Mouse (Mus musculus): ENCODE data around the gene Col23a1. TPM values are rescaled to one million over a fixed set of nuclear protein-coding genes. Genes with fewer than 3 reads are reported as not detected.

Col23a1 gene
- polyA plus RNA-seq, 1 experiment from 2014 or later = 19.2 TPM

DNA sequence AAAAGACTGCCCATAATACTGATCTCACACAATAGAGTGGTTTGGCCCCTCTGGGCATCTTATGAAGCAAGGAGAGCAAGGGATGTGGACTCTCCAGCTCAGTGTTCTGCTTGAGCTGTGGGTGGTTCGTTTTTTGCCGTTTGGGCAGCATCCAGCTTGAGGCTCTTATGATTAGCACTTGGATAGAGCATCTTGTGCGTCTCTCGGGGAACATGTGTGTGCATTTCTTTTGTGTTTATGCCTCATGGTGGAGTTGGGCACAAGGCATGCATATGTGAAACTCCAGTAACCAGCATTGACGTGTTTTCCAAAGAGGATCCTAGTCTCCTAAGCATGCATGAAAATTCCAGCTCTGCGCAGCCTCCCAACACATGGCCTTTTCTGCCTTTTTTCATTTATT lies 47.9 kb downstream of the Col23a1 start:
- Histone ChIP-seq H3K27ac (no peak overlapping the region), H3K4me2 (replicated peaks) (no peak overlapping the region), H3K9me3 (no peaks in the 10 kb centered on the region), H3K27me3 (replicated peaks) (no peaks in the 10 kb centered on the region), H3K4me3 (replicated peaks) (no peak overlapping the region), H3K9ac (no peak overlapping the region), H3K4me1 (replicated peaks) (no peaks in the 10 kb centered on the region), H3K36me3 (no peaks in the 10 kb centered on the region)
- WGBS = 80% methylated on average over 6 of the region's 6 CpGs
- no peak for ATAC-seq

DNA sequence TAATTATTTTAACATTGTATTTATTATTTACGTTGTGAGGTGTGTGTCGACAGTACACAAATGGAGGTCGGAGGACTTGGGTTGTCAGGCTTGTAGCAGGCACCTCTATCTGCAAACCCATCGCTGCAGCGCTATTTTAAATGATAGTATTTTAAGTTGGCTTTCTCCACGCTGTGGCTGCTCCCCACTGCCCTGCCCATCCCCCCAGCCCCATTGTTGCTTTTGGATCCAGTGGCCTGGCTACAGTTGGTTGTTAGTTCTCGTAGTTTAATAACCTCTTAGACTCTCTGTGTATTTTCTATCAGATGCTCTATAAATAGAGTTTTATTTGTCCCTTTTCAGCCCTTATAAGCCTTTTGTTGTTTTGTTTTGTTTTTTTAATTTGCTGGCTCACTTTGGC lies 48.7 kb downstream of the Col23a1 start:
- no peaks in the 10 kb centered on the region for H3K36me3 ChIP-seq
- 76% methylated on average over 7 of the region's 7 CpGs for WGBS
- no peak overlapping the region for H3K4me3 ChIP-seq (replicated peaks)
- no peak overlapping the region for H3K27ac ChIP-seq
- H3K4me1 ChIP-seq (replicated peaks) = peaks cover 2% of the 10 kb centered on the region; the same call in 1 of the 2 replicates
- H3K4me2 ChIP-seq (replicated peaks) = no peak overlapping the region
- no peak overlapping the region for H3K9ac ChIP-seq
- ATAC-seq = no peak
- no peaks in the 10 kb centered on the region for H3K27me3 ChIP-seq (replicated peaks)
- no peaks in the 10 kb centered on the region for H3K9me3 ChIP-seq

DNA sequence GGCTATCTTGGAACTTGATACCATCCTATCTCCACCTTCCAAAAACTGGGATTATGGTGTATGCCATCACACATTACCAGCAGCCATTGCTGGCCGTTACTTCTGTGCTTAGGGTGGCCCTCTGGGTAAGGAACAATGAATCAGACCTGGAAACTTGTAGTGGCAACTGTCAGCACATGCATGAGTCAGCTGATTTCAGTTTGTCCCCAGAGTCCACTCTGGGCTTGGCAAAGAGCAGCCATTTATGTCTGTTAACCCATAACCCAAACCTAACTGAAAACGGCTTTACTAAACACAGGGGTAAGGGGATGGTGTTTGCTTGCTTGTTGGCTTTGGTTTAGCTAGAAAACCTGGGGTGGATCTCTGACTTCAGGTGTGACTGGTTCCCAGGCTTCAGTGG lies 51.4 kb downstream of the Col23a1 start:
- 46% methylated on average over 2 of the region's 2 CpGs for WGBS

GRCm38 (mm10) chr11:51342776-51343175 lies 53.1 kb downstream of the Col23a1 start:
- no peak for ATAC-seq
- Histone ChIP-seq H3K27ac (no peak overlapping the region), H3K9me3 (no peaks in the 10 kb centered on the region), H3K4me3 (replicated peaks) (no peak overlapping the region), H3K36me3 (no peaks in the 10 kb centered on the region), H3K4me2 (replicated peaks) (no peak overlapping the region), H3K4me1 (replicated peaks) (peaks cover 6% of the 10 kb centered on the region; the same call in 1 of the 2 replicates), H3K9ac (no peak overlapping the region), H3K27me3 (replicated peaks) (no peaks in the 10 kb centered on the region)
- WGBS = 85% methylated on average over 6 of the region's 6 CpGs

More for the DNA sequence above, 51.4 kb downstream of the Col23a1 start:
- no peaks in the 10 kb centered on the region for H3K9me3 ChIP-seq
- no peak overlapping the region for H3K27ac ChIP-seq
- H3K9ac ChIP-seq = no peak overlapping the region
- peaks cover 6% of the 10 kb centered on the region; the same call in 1 of the 2 replicates for H3K4me1 ChIP-seq (replicated peaks)
- H3K4me3 ChIP-seq (replicated peaks) = no peak overlapping the region
- no peaks in the 10 kb centered on the region for H3K27me3 ChIP-seq (replicated peaks)
- H3K36me3 ChIP-seq = no peaks in the 10 kb centered on the region
- ATAC-seq = no peak
- no peak overlapping the region for H3K4me2 ChIP-seq (replicated peaks)

- H3K36me3 ChIP-seq = no peaks in the 10 kb centered on the region
- 49% methylated on average over 4 of the region's 4 CpGs for WGBS
Observed at GRCm38 (mm10) chr11:51343312-51343711, 53.6 kb downstream of the Col23a1 start.

GRCm38 (mm10) chr11:51343728-51344289 lies 54.1 kb downstream of the Col23a1 start:
- WGBS = 75% methylated on average over 5 of the region's 5 CpGs
- no peak for ATAC-seq
- no peaks in the 10 kb centered on the region for H3K9me3 ChIP-seq

More at GRCm38 (mm10) chr11:51343312-51343711, 53.6 kb downstream of the Col23a1 start:
- no peak overlapping the region for H3K27ac ChIP-seq
- no peak for ATAC-seq
- no peak overlapping the region for H3K4me3 ChIP-seq (replicated peaks)
- no peak overlapping the region for H3K4me2 ChIP-seq (replicated peaks)
- H3K4me1 ChIP-seq (replicated peaks) = peaks cover 6% of the 10 kb centered on the region; the same call in 1 of the 2 replicates
- no peaks in the 10 kb centered on the region for H3K27me3 ChIP-seq (replicated peaks)
- no peak overlapping the region for H3K9ac ChIP-seq
- H3K9me3 ChIP-seq = no peaks in the 10 kb centered on the region

DNA sequence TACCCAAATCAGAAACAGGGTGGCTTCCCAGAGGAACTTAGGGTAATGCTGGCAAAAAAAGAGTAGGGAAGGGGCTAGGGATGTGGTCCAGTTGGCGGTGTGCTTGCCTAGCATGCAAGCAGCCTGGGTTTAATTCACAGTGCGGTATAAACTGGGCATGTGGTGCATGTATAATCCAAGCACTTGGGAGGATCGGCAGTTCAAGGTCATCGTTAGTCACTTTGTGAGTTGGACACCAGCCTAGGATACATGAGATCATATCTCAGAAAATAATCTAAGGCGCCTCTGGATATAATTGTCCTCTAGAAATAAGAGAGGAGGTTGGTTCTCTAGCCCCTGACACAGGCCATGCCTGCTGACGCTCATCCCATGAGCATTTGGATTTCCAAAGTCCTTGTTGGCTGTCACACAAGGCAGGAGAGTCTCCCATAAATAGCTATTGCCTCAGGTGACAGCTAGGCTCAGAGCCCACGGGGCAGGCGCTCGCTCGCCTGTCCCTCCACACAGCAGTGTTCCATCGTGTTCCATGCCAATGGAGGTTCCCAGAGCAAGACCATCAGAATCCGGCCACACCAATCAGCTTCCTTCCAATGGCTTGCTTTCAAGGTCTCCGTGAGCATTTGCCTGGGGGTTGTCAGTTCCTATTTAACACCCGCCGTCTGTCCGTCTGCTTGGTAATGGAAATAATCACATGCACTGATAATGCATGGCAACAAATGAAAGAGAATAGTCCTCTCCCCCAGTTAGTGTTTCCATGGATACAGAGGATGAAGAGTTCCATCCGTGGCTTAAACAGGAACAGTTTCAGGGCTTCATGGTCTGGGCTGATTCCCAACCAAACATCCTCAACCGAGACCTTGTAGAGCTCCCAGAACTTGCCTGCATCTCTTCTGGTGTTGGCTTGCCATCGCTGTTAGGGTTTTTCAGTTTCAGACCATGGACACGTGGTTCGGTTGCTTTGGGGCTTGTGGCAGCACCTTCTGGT lies 56.1 kb downstream of the Col23a1 start:
- peaks cover 8% of the 10 kb centered on the region; the same call in 1 of the 2 replicates for H3K4me1 ChIP-seq (replicated peaks)
- ATAC-seq = no peak
- H3K4me3 ChIP-seq (replicated peaks) = no peak overlapping the region
- WGBS = 86% methylated on average over 21 of the region's 21 CpGs
- no peaks in the 10 kb centered on the region for H3K36me3 ChIP-seq
- H3K27me3 ChIP-seq (replicated peaks) = no peaks in the 10 kb centered on the region
- H3K9me3 ChIP-seq = no peaks in the 10 kb centered on the region
- no peak overlapping the region for H3K27ac ChIP-seq
- no peak overlapping the region for H3K4me2 ChIP-seq (replicated peaks)
- H3K9ac ChIP-seq = no peak overlapping the region

More at GRCm38 (mm10) chr11:51343728-51344289, 54.1 kb downstream of the Col23a1 start:
- H3K4me3 ChIP-seq (replicated peaks) = no peak overlapping the region
- H3K4me2 ChIP-seq (replicated peaks) = no peak overlapping the region
- no peak overlapping the region for H3K9ac ChIP-seq
- no peak overlapping the region for H3K27ac ChIP-seq
- no peaks in the 10 kb centered on the region for H3K27me3 ChIP-seq (replicated peaks)
- H3K4me1 ChIP-seq (replicated peaks) = peaks cover 6% of the 10 kb centered on the region; the same call in 1 of the 2 replicates
- H3K36me3 ChIP-seq = no peaks in the 10 kb centered on the region

DNA sequence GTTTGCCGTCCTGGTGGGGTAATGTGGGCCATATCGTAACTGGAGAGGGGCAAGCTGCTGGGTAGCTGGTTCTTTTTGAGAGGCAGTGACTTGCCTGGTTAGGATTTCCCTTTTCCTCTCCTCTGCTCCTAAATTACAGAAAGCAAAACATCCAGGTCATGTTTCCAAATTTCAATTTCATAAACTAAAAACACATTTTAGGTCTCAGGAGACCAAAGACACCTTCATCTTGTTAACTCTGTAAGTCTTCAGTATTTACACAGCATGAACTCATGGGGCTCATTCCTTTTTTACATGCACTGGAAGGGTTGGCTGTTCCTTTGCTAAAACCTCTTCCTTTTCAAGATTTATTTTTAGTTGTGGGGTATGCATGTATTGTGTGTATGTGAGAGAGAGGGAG lies 58.0 kb downstream of the Col23a1 start:
- Histone ChIP-seq H3K27me3 (replicated peaks) (no peaks in the 10 kb centered on the region), H3K4me3 (replicated peaks) (no peak overlapping the region), H3K4me2 (replicated peaks) (no peak overlapping the region), H3K36me3 (no peaks in the 10 kb centered on the region), H3K4me1 (replicated peaks) (peaks cover 11% of the 10 kb centered on the region; the same call in 1 of the 2 replicates), H3K9me3 (no peaks in the 10 kb centered on the region), H3K9ac (no peak overlapping the region), H3K27ac (no peak overlapping the region)
- ATAC-seq = no peak
- WGBS = 64% methylated on average over 2 of the region's 2 CpGs

DNA sequence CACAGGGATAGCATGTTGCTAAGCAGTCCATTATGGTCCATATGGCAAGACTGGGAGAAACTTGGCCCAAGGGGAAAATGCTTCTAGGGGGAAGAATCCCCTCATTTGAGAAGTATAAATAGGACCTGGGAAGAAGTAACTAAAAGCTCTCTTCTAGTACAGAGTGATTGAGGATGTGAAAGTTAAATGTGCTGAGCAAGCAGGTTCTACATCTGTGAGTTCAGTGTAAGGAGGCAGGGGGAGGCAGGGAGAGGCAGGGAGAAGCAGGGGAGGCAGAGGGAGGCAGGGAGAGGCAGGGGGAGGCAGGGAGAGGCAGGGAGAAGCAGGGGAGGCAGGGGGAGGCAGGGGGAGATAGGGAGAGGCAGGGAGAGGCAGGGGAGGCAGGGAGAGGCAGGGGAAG lies 59.9 kb downstream of the Col23a1 start:
- Histone ChIP-seq H3K4me1 (replicated peaks) (0 out of 2 replicates have a peak, but pooled peaks cover 5% of the 10 kb centered on the region), H3K27ac (no peak overlapping the region), H3K9me3 (no peaks in the 10 kb centered on the region), H3K4me2 (replicated peaks) (no peak overlapping the region), H3K9ac (no peak overlapping the region), H3K27me3 (replicated peaks) (no peaks in the 10 kb centered on the region), H3K4me3 (replicated peaks) (no peak overlapping the region), H3K36me3 (no peaks in the 10 kb centered on the region)
- no peak for ATAC-seq

DNA sequence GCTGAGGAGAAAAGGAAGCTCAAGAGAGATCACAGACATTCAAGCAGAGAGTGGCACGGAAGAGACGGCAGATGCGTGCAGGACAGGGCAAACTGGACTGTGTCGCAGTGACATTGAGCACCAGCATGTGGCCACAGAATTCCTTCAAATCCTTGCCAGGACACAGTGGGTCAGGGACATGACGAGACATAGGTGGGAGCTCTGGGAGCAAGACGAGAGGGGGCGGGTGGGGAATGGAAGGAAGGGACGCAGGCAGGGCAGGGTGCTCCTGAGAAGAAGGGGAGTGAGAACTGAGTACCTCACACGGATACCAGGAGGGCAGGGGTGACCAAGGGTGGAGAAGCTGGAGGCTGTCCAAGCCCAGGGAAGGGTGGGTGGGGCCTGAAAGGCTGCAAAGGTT lies 61.4 kb downstream of the Col23a1 start:
- Histone ChIP-seq H3K27ac (no peak overlapping the region), H3K36me3 (no peaks in the 10 kb centered on the region), H3K9me3 (no peaks in the 10 kb centered on the region), H3K9ac (no peak overlapping the region), H3K4me1 (replicated peaks) (0 out of 2 replicates have a peak, but pooled peaks cover 5% of the 10 kb centered on the region), H3K27me3 (replicated peaks) (no peaks in the 10 kb centered on the region), H3K4me2 (replicated peaks) (no peak overlapping the region), H3K4me3 (replicated peaks) (no peak overlapping the region)
- 61% methylated on average over 9 of the region's 9 CpGs for WGBS
- no peak for ATAC-seq

DNA sequence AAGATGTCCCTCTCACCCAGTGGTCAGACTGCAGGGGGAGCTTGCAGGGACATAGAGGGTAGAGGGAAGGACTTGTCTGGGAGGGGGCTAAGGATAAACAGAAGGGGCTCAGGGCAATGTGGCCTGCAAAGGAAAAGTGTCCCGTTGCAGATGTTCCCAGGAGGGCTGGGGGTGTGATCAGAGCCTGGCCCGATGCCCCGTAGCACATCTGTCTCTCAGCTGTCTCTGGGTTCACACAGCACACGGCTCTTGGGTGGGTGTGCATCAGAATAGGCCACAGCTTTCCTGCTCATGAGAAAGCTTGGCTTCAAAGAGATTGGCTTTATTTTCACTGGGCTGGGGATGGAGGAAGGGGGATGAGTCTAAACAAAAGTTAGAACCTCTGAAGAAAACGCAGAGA lies 62.1 kb downstream of the Col23a1 start:
- H3K4me1 ChIP-seq (replicated peaks) = 0 out of 2 replicates have a peak, but pooled peaks cover 5% of the 10 kb centered on the region
- no peak overlapping the region for H3K4me2 ChIP-seq (replicated peaks)
- 40% methylated on average over 5 of the region's 5 CpGs for WGBS
- no peak overlapping the region for H3K4me3 ChIP-seq (replicated peaks)
- ATAC-seq = no peak
- H3K9me3 ChIP-seq = no peaks in the 10 kb centered on the region
- no peak overlapping the region for H3K27ac ChIP-seq
- H3K9ac ChIP-seq = no peak overlapping the region
- H3K27me3 ChIP-seq (replicated peaks) = no peaks in the 10 kb centered on the region
- no peaks in the 10 kb centered on the region for H3K36me3 ChIP-seq

- H3K4me1 ChIP-seq (replicated peaks) = 0 out of 2 replicates have a peak, but pooled peaks cover 5% of the 10 kb centered on the region
- WGBS = 79% methylated on average over 5 of the region's 5 CpGs
Observed at GRCm38 (mm10) chr11:51353746-51354145, 64.0 kb downstream of the Col23a1 start.

More at GRCm38 (mm10) chr11:51353746-51354145, 64.0 kb downstream of the Col23a1 start:
- H3K27ac ChIP-seq = no peak overlapping the region
- H3K9me3 ChIP-seq = no peaks in the 10 kb centered on the region
- H3K4me3 ChIP-seq (replicated peaks) = no peak overlapping the region
- no peak overlapping the region for H3K9ac ChIP-seq
- no peaks in the 10 kb centered on the region for H3K27me3 ChIP-seq (replicated peaks)
- no peaks in the 10 kb centered on the region for H3K36me3 ChIP-seq
- ATAC-seq = no peak
- no peak overlapping the region for H3K4me2 ChIP-seq (replicated peaks)
